Mouse (Mus musculus) E14TG2a.4 (cell line): ENCODE data around the gene Polg.
A peak's percentile ranks its signal among the peaks of the same experiment; 100 is the strongest.

Experiments
- CTCF ChIP-seq: conservative IDR thresholded peaks from 2 replicates; pipeline ENCODE4 v1.5.1; 2014; ENCODE audit warnings: low read length
- NANOG ChIP-seq: IDR thresholded peaks from 2 replicates; pipeline ENCODE4 v1.6.1; 2014; ENCODE audit warnings: borderline replicate concordance, low read length, mixed read lengths
- POU5F1 ChIP-seq: IDR thresholded peaks from 2 replicates; pipeline ENCODE4 v1.6.1; 2014; ENCODE audit warnings: low read length, borderline replicate concordance

DNA sequence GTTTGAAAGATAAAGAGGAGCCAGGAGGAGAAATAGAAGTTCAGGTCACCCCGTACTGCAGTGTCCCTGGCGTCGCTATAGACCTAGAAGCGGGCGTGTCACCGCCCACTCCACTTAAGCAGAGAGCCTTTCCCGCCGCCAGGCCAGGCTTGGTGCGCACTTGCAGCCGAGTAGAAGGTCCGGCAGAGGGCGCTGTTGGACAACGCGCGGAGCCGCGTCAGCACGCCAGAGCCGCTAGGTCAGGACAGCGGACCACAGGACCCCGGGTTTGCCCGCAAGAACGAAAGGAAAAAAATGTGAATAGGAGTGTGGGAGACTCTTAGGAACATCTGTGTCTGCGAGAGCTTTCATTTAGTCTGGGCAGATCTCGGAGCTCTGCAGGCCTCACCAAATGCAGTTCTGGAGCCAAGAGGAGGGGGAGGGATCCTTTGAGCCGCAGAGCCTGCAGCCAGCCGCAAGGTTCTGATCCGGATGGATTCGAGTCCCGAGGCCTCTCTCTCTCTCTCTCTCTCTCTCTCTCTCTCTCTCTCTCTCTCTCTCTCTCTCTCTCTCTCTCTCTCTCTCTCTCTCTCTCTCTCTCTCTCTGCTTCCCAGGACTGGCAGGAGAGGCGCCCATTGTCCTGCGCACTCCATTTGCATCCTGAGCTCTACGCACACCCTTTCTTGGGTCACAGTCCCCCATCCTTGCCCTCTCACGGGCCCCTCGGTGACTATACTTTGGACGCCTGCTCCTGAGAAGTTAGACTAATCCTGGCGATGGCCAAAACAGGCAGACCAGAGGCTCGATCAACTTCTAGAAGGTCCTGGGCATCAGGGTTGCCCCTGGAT is 30.0 kb upstream of the Polg start:
- TF ChIP-seq POU5F1, result no peak
- TF ChIP-seq CTCF, result peak; percentile 78
- no peak for TF ChIP-seq NANOG
